Mouse (Mus musculus): Measurements from ENCODE around the gene Arhgap17.

The Arhgap17 gene

GRCm38 (mm10) chr7:123300258-123300657 is 69.5 kb downstream of the Arhgap17 start:
- H3K4me3 ChIP-seq (replicated peaks; ENCODE audit: low read length) = no peak overlapping the region
- no peaks in the 10 kb centered on the region for H3K27me3 ChIP-seq (ENCODE audit: insufficient read depth, low read length)
- H3K9me3 ChIP-seq (ENCODE audit: low read length) = no peaks in the 10 kb centered on the region
- no peak for TF ChIP-seq CTCF (conservative IDR thresholded peaks at IDR 0.05; ENCODE audit: low read length)
- no peak for TF ChIP-seq NANOG (IDR thresholded peaks at IDR 0.05; ENCODE audit: borderline replicate concordance, low read length)
- TF ChIP-seq POU5F1 (IDR thresholded peaks at IDR 0.05; ENCODE audit: borderline replicate concordance, low read length) = no peak
- H3K36me3 ChIP-seq (ENCODE audit: insufficient read depth, low read length) = peaks cover 84% of the 10 kb centered on the region
- H3K4me1 ChIP-seq (replicated peaks; ENCODE audit: low read depth, low read length) = no peaks in the 10 kb centered on the region; the same call in 1 of the 2 replicates

- no peak for TF ChIP-seq NANOG (IDR thresholded peaks at IDR 0.05; ENCODE audit: borderline replicate concordance, low read length)
- no peak for TF ChIP-seq POU5F1 (IDR thresholded peaks at IDR 0.05; ENCODE audit: borderline replicate concordance, low read length)
- TF ChIP-seq CTCF (conservative IDR thresholded peaks at IDR 0.05; ENCODE audit: low read length) = no peak
- H3K36me3 ChIP-seq (ENCODE audit: insufficient read depth, low read length) = peaks cover 83% of the 10 kb centered on the region
- H3K4me1 ChIP-seq (replicated peaks; ENCODE audit: low read depth, low read length) = peaks cover 10% of the 10 kb centered on the region
- no peaks in the 10 kb centered on the region for H3K9me3 ChIP-seq (ENCODE audit: low read length)
- H3K4me3 ChIP-seq (replicated peaks; ENCODE audit: low read length) = no peak overlapping the region
- H3K27me3 ChIP-seq (ENCODE audit: insufficient read depth, low read length) = no peaks in the 10 kb centered on the region
Measured at GRCm38 (mm10) chr7:123298225-123298624, 71.5 kb downstream of the Arhgap17 start.

GRCm38 (mm10) chr7:123296097-123296496 is 73.6 kb downstream of the Arhgap17 start:
- Histone ChIP-seq H3K4me1 (replicated peaks; ENCODE audit: low read depth, low read length) (peaks cover 10% of the 10 kb centered on the region), H3K27me3 (ENCODE audit: insufficient read depth, low read length) (no peaks in the 10 kb centered on the region), H3K9me3 (ENCODE audit: low read length) (no peaks in the 10 kb centered on the region), H3K4me3 (replicated peaks; ENCODE audit: low read length) (no peak overlapping the region), H3K36me3 (ENCODE audit: insufficient read depth, low read length) (peaks cover 93% of the 10 kb centered on the region)
- TF ChIP-seq NANOG (IDR thresholded peaks at IDR 0.05; ENCODE audit: borderline replicate concordance, low read length) (peak; percentile 53; the same call in 1 of the 2 replicates), POU5F1 (IDR thresholded peaks at IDR 0.05; ENCODE audit: borderline replicate concordance, low read length) (no peak), CTCF (conservative IDR thresholded peaks at IDR 0.05; ENCODE audit: low read length) (no peak)

- no peak overlapping the region for H3K4me3 ChIP-seq (replicated peaks; ENCODE audit: low read length)
- no peaks in the 10 kb centered on the region for H3K9me3 ChIP-seq (ENCODE audit: low read length)
- TF ChIP-seq CTCF (conservative IDR thresholded peaks at IDR 0.05; ENCODE audit: low read length) = peak; percentile 29
- no peak for TF ChIP-seq NANOG (IDR thresholded peaks at IDR 0.05; ENCODE audit: borderline replicate concordance, low read length)
- peaks cover 10% of the 10 kb centered on the region for H3K4me1 ChIP-seq (replicated peaks; ENCODE audit: low read depth, low read length)
- no peaks in the 10 kb centered on the region for H3K27me3 ChIP-seq (ENCODE audit: insufficient read depth, low read length)
- peaks cover 98% of the 10 kb centered on the region for H3K36me3 ChIP-seq (ENCODE audit: insufficient read depth, low read length)
Measured at GRCm38 (mm10) chr7:123295423-123295822, 74.3 kb downstream of the Arhgap17 start.

- Histone ChIP-seq H3K4me1 (replicated peaks; ENCODE audit: low read depth, low read length) (peaks cover 10% of the 10 kb centered on the region), H3K27me3 (ENCODE audit: insufficient read depth, low read length) (no peaks in the 10 kb centered on the region), H3K9me3 (ENCODE audit: low read length) (no peaks in the 10 kb centered on the region), H3K4me3 (replicated peaks; ENCODE audit: low read length) (no peak overlapping the region), H3K36me3 (ENCODE audit: insufficient read depth, low read length) (peaks cover 98% of the 10 kb centered on the region)
- no peak for TF ChIP-seq NANOG (IDR thresholded peaks at IDR 0.05; ENCODE audit: borderline replicate concordance, low read length)
- no peak for TF ChIP-seq POU5F1 (IDR thresholded peaks at IDR 0.05; ENCODE audit: borderline replicate concordance, low read length)
- TF ChIP-seq CTCF (conservative IDR thresholded peaks at IDR 0.05; ENCODE audit: low read length) = no peak
Measured at GRCm38 (mm10) chr7:123293898-123294297, 75.8 kb downstream of the Arhgap17 start.

GRCm38 (mm10) chr7:123291942-123292341 is 77.8 kb downstream of the Arhgap17 start:
- TF ChIP-seq POU5F1 (IDR thresholded peaks at IDR 0.05; ENCODE audit: borderline replicate concordance, low read length) = no peak
- TF ChIP-seq CTCF (conservative IDR thresholded peaks at IDR 0.05; ENCODE audit: low read length) = no peak
- no peak for TF ChIP-seq NANOG (IDR thresholded peaks at IDR 0.05; ENCODE audit: borderline replicate concordance, low read length)
- Histone ChIP-seq H3K27me3 (ENCODE audit: insufficient read depth, low read length) (no peaks in the 10 kb centered on the region), H3K9me3 (ENCODE audit: low read length) (no peaks in the 10 kb centered on the region), H3K4me1 (replicated peaks; ENCODE audit: low read depth, low read length) (peaks cover 10% of the 10 kb centered on the region), H3K36me3 (ENCODE audit: insufficient read depth, low read length) (peaks cover 98% of the 10 kb centered on the region), H3K4me3 (replicated peaks; ENCODE audit: low read length) (no peak overlapping the region)

- Histone ChIP-seq H3K4me1 (replicated peaks; ENCODE audit: low read depth, low read length) (peaks cover 2% of the 10 kb centered on the region), H3K36me3 (ENCODE audit: insufficient read depth, low read length) (peaks cover 98% of the 10 kb centered on the region), H3K27me3 (ENCODE audit: insufficient read depth, low read length) (no peaks in the 10 kb centered on the region), H3K4me3 (replicated peaks; ENCODE audit: low read length) (no peak overlapping the region), H3K9me3 (ENCODE audit: low read length) (no peaks in the 10 kb centered on the region)
- TF ChIP-seq NANOG (IDR thresholded peaks at IDR 0.05; ENCODE audit: borderline replicate concordance, low read length) (no peak), POU5F1 (IDR thresholded peaks at IDR 0.05; ENCODE audit: borderline replicate concordance, low read length) (no peak), CTCF (conservative IDR thresholded peaks at IDR 0.05; ENCODE audit: low read length) (no peak)
Measured at GRCm38 (mm10) chr7:123289176-123289575, 80.5 kb downstream of the Arhgap17 start.

- no peak for TF ChIP-seq NANOG (IDR thresholded peaks at IDR 0.05; ENCODE audit: borderline replicate concordance, low read length)
- TF ChIP-seq CTCF (conservative IDR thresholded peaks at IDR 0.05; ENCODE audit: low read length) = no peak
- no peak for TF ChIP-seq POU5F1 (IDR thresholded peaks at IDR 0.05; ENCODE audit: borderline replicate concordance, low read length)
- Histone ChIP-seq H3K9me3 (ENCODE audit: low read length) (no peaks in the 10 kb centered on the region), H3K36me3 (ENCODE audit: insufficient read depth, low read length) (peaks cover 98% of the 10 kb centered on the region), H3K4me1 (replicated peaks; ENCODE audit: low read depth, low read length) (no peaks in the 10 kb centered on the region; the same call in none of the 2 replicates), H3K27me3 (ENCODE audit: insufficient read depth, low read length) (no peaks in the 10 kb centered on the region), H3K4me3 (replicated peaks; ENCODE audit: low read length) (no peak overlapping the region)
Measured at GRCm38 (mm10) chr7:123287903-123288302, 81.8 kb downstream of the Arhgap17 start.

GRCm38 (mm10) chr7:123285896-123286295 is 83.8 kb downstream of the Arhgap17 start:
- Histone ChIP-seq H3K27me3 (ENCODE audit: insufficient read depth, low read length) (no peaks in the 10 kb centered on the region), H3K4me1 (replicated peaks; ENCODE audit: low read depth, low read length) (no peaks in the 10 kb centered on the region; the same call in none of the 2 replicates), H3K4me3 (replicated peaks; ENCODE audit: low read length) (no peak overlapping the region), H3K36me3 (ENCODE audit: insufficient read depth, low read length) (peaks cover 91% of the 10 kb centered on the region), H3K9me3 (ENCODE audit: low read length) (no peaks in the 10 kb centered on the region)
- no peak for TF ChIP-seq CTCF (conservative IDR thresholded peaks at IDR 0.05; ENCODE audit: low read length)
- TF ChIP-seq POU5F1 (IDR thresholded peaks at IDR 0.05; ENCODE audit: borderline replicate concordance, low read length) = no peak
- no peak for TF ChIP-seq NANOG (IDR thresholded peaks at IDR 0.05; ENCODE audit: borderline replicate concordance, low read length)

Measured in E14TG2a.4 (cell line).